Mouse (Mus musculus): ENCODE data around the gene Gm614. TPM values are rescaled to one million over a fixed set of nuclear protein-coding genes. Genes with fewer than 3 reads are reported as not detected.

Gene Gm614
- polyA plus RNA-seq (2014; fragmentation: Nextera tagmentation; extraction: Ambion mirVana) = not detected in 2 replicates

GRCm38 (mm10) chrX:101263892-101264291 is at the start of gene Gm614:
Gene Gm614, minus strand, starts transcription at chrX:101263992.
- 85% methylated on average over 1 of the region's 1 CpGs for whole genome bisulfite sequencing
- H3K27ac ChIP-seq (ENCODE audit: low read depth, low read length) = no peak within 1 kb of the TSS
- no peak within 1 kb of the TSS for H3K9ac ChIP-seq (ENCODE audit: low read length)
- no peak within 1 kb of the TSS for H3K4me3 ChIP-seq (ENCODE audit: low read depth, low read length)
- H3K4me2 ChIP-seq = no peak within 1 kb of the TSS
- H3K4me1 ChIP-seq (ENCODE audit: control insufficient read depth, insufficient read depth, low read length) = peaks cover 3% of the 10 kb centered on the region
- H3K9me3 ChIP-seq (ENCODE audit: control insufficient read depth, low read length) = no peaks in the 10 kb centered on the region
- H3K27me3 ChIP-seq (ENCODE audit: control insufficient read depth, insufficient read depth, low read length) = no peaks in the 10 kb centered on the region
- ATAC-seq (ENCODE audit: low FRiP score) (no peak), DNase-seq (ENCODE audit: low spot score, missing footprints) (no peak)
- H3K36me3 ChIP-seq (ENCODE audit: control insufficient read depth, insufficient read depth, low read length) = no peaks in the 10 kb centered on the region

GRCm38 (mm10) chrX:101309299-101309698 is 45.5 kb upstream of the Gm614 start:
- no peaks in the 10 kb centered on the region for H3K36me3 ChIP-seq (ENCODE audit: control insufficient read depth, insufficient read depth, low read length)
- H3K27me3 ChIP-seq (ENCODE audit: control insufficient read depth, insufficient read depth, low read length) = no peaks in the 10 kb centered on the region; the same call in 1 of the 2 replicates
- H3K27ac ChIP-seq (ENCODE audit: low read depth, low read length) = no peak overlapping the region
- no peak overlapping the region for H3K9ac ChIP-seq (ENCODE audit: low read length)
- ATAC-seq (ENCODE audit: low FRiP score) (no peak), DNase-seq (ENCODE audit: low spot score, missing footprints) (no peak)
- no peak overlapping the region for H3K4me3 ChIP-seq (ENCODE audit: low read depth, low read length)
- peaks cover 5% of the 10 kb centered on the region for H3K4me1 ChIP-seq (ENCODE audit: control insufficient read depth, insufficient read depth, low read length)
- H3K4me2 ChIP-seq = no peak overlapping the region
- H3K9me3 ChIP-seq (ENCODE audit: control insufficient read depth, low read length) = no peaks in the 10 kb centered on the region
- 93% methylated on average over 5 of the region's 5 CpGs for WGBS

DNA sequence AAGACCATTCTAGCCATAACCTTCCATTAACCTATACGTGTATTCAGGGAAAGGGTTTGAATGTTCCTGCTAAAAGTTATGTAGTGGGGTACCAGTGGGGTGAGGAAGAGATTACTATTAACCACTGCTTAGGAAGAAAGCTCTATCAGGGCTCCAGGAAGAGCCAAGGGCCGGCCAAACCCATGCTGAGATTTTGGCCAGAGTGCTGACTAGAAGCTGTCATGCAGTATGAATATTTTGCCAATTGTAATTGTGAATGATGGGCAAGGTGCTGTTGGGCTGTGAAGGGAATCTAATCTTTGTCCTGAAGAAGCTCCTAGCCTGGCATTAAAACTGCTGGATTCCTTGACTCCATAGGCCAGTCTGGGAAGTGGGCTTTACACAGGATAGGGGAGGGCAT is 40.9 kb upstream of the Gm614 start:
- Histone ChIP-seq H3K4me3 (ENCODE audit: low read depth, low read length) (no peak overlapping the region), H3K36me3 (ENCODE audit: control insufficient read depth, insufficient read depth, low read length) (no peaks in the 10 kb centered on the region), H3K27me3 (ENCODE audit: control insufficient read depth, insufficient read depth, low read length) (0 out of 2 replicates have a peak, but pooled peaks cover 4% of the 10 kb centered on the region), H3K9ac (ENCODE audit: low read length) (no peak overlapping the region), H3K4me1 (ENCODE audit: control insufficient read depth, insufficient read depth, low read length) (peaks cover 20% of the 10 kb centered on the region), H3K9me3 (ENCODE audit: control insufficient read depth, low read length) (no peaks in the 10 kb centered on the region), H3K4me2 (no peak overlapping the region), H3K27ac (ENCODE audit: low read depth, low read length) (no peak overlapping the region)
- WGBS = 29% methylated on average over 2 of the region's 2 CpGs
- DNase-seq (ENCODE audit: low spot score, missing footprints) = no peak
- ATAC-seq (ENCODE audit: low FRiP score) = no peak

DNA sequence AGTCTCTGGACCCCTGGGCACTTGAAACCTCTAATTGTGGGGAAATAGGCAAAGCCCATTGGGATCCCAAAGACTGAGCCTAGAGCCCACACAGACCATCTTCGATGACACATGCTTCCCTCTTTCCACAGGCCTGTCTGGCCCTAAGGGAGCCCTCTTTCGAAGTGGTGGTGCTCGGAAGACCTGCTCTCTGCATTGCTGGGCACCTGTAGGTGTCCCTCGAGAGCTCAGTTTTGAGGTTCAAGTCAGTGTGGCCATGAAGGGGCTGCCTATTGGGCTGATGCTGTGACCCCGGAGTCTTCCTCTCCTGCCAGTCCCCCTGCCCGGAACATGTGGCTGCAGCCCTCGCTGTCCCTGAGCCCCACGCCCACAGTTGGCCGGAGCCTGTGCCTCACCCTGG is 37.9 kb upstream of the Gm614 start:
- ATAC-seq (ENCODE audit: low FRiP score) (no peak), DNase-seq (ENCODE audit: low spot score, missing footprints) (no peak)
- peak overlapping the region; percentile 47 for H3K4me2 ChIP-seq
- no peak overlapping the region for H3K9ac ChIP-seq (ENCODE audit: low read length)
- H3K27me3 ChIP-seq (ENCODE audit: control insufficient read depth, insufficient read depth, low read length) = 0 out of 2 replicates have a peak, but pooled peaks cover 4% of the 10 kb centered on the region
- peaks cover 20% of the 10 kb centered on the region for H3K4me1 ChIP-seq (ENCODE audit: control insufficient read depth, insufficient read depth, low read length)
- H3K36me3 ChIP-seq (ENCODE audit: control insufficient read depth, insufficient read depth, low read length) = no peaks in the 10 kb centered on the region
- no peaks in the 10 kb centered on the region for H3K9me3 ChIP-seq (ENCODE audit: control insufficient read depth, low read length)
- WGBS = 69% methylated on average over 9 of the region's 9 CpGs
- no peak overlapping the region for H3K27ac ChIP-seq (ENCODE audit: low read depth, low read length)
- H3K4me3 ChIP-seq (ENCODE audit: low read depth, low read length) = no peak overlapping the region

DNA sequence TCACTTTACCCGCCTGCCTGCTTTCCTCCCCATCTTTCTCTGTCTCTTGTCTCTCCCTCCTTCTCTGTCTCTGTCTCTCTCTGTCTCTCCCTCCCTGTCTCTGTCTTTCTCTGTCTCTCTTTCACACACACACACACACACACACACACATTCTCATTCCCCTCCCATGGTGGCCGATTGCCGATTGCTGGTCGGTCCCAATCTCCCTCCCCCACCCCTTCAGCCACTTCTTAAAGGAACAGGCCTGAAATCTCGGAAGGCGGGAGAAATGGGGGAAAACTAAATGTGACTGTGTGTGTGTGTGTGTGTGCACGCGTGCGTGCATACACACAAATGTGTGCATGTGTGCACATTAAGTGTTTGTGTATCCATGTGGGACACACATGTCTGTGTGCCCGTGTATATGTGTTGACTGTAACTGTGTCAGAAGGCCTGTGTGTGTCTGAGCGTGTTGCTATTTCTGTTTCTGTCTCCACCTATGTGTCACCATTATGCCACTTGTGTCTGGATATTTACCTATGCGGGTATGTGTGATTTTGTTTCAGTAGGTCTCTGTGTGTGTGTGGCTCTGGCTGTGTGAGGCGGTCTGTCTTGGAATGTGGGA is 36.7 kb upstream of the Gm614 start:
- Histone ChIP-seq H3K9ac (ENCODE audit: low read length) (peak overlapping the region; percentile 48), H3K4me2 (peak overlapping the region; percentile 47), H3K27ac (ENCODE audit: low read depth, low read length) (peak overlapping the region; percentile 25; the same call in 1 of the 2 replicates), H3K4me3 (ENCODE audit: low read depth, low read length) (peak overlapping the region; percentile 38), H3K9me3 (ENCODE audit: control insufficient read depth, low read length) (no peaks in the 10 kb centered on the region), H3K4me1 (ENCODE audit: control insufficient read depth, insufficient read depth, low read length) (peaks cover 20% of the 10 kb centered on the region), H3K27me3 (ENCODE audit: control insufficient read depth, insufficient read depth, low read length) (0 out of 2 replicates have a peak, but pooled peaks cover 4% of the 10 kb centered on the region), H3K36me3 (ENCODE audit: control insufficient read depth, insufficient read depth, low read length) (no peaks in the 10 kb centered on the region)
- ATAC-seq (ENCODE audit: low FRiP score) (peak; percentile 66), DNase-seq (ENCODE audit: low spot score, missing footprints) (peak; percentile 88)
- WGBS = 25% methylated on average over 12 of the region's 13 CpGs

DNA sequence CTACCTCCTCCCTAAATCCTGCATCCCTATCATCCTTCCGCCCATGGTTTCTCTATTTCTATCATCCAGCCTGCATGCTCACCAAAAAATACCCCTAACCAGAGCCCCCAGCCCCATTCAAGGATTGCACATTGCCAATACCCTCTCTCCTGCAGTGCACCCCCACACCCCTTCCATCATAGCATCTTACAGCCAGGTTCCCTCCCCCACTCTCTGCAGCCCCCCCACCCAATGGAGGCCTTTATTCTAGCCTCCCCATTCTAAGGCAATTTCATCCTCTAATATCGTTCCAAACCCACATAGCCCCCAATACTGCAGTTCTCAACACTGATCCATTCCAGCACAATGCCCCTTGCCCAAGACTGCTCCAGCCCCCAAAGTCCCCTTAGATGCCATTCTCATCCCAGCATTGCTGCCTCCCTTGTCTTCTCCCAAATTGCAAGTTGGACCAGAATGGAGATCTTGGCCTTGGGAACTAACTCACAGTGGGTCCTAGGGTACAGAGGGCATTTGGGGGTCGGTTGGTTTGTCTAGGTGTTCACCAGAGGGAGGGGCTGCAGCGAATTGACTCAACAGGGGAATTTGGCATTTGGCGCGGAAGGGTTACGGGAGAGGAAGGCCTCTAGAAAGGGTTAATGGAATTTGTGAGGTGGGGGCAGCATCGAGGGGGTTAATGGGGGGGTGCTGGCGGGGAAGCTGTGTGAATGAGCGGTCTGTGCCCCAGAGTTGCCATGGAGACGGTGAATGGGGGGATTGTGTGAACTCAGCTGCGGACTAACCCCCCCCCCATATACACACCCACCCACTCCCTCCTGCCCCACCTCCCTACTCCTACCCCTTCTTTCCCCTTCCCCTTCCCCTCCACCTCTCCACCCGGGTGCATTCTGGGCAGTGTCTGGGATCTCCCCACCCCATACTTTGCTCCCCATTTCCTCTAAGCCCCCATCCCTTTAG is 36.0 kb upstream of the Gm614 start:
- peak overlapping the region; percentile 47 for H3K4me2 ChIP-seq
- no peaks in the 10 kb centered on the region for H3K36me3 ChIP-seq (ENCODE audit: control insufficient read depth, insufficient read depth, low read length)
- 38% methylated on average over 6 of the region's 13 CpGs for WGBS
- peaks cover 20% of the 10 kb centered on the region for H3K4me1 ChIP-seq (ENCODE audit: control insufficient read depth, insufficient read depth, low read length)
- H3K27ac ChIP-seq (ENCODE audit: low read depth, low read length) = peak overlapping the region; percentile 35; the same call in 1 of the 2 replicates
- peak overlapping the region; percentile 61 for H3K9ac ChIP-seq (ENCODE audit: low read length)
- ATAC-seq (ENCODE audit: low FRiP score) = peak; percentile 83
- DNase-seq (ENCODE audit: low spot score, missing footprints) = peak; percentile 91
- no peaks in the 10 kb centered on the region for H3K9me3 ChIP-seq (ENCODE audit: control insufficient read depth, low read length)
- 0 out of 2 replicates have a peak, but pooled peaks cover 4% of the 10 kb centered on the region for H3K27me3 ChIP-seq (ENCODE audit: control insufficient read depth, insufficient read depth, low read length)
- H3K4me3 ChIP-seq (ENCODE audit: low read depth, low read length) = peak overlapping the region; percentile 38

DNA sequence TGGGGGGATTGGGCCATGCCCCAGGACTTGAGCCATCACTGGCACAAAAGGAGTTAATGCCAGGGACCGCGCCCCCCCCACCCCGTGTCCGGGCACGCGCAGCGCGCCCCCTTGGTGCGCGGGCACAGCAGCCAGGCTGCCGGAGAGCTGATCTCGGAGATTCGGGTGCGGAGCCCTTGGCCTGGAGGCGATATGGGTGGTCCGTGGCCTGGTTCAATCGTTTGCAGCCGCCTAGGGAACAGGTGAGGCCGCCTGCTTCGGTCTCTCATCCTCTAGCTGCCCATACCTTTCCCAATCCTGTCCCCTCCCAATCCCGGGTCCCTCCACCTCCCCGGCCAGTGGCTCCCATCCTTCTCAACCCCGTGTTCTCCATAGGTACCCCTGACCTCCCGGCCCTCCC is 35.3 kb upstream of the Gm614 start, which contains the start of gene Nlgn3:
TSS of gene Nlgn3 (plus strand) at position 114 of the 400 bp plus-strand sequence.
- H3K4me3 ChIP-seq (ENCODE audit: low read depth, low read length) = peak within 1 kb of the TSS; percentile 38
- peak within 1 kb of the TSS; percentile 61 for H3K9ac ChIP-seq (ENCODE audit: low read length)
- DNase-seq (ENCODE audit: low spot score, missing footprints) (peak; percentile 88), ATAC-seq (ENCODE audit: low FRiP score) (peak; percentile 13)
- H3K27me3 ChIP-seq (ENCODE audit: control insufficient read depth, insufficient read depth, low read length) = 0 out of 2 replicates have a peak, but pooled peaks cover 4% of the 10 kb centered on the region
- H3K36me3 ChIP-seq (ENCODE audit: control insufficient read depth, insufficient read depth, low read length) = no peaks in the 10 kb centered on the region
- peak within 1 kb of the TSS; percentile 35; the same call in 1 of the 2 replicates for H3K27ac ChIP-seq (ENCODE audit: low read depth, low read length)
- H3K4me2 ChIP-seq = peak within 1 kb of the TSS; percentile 47
- H3K4me1 ChIP-seq (ENCODE audit: control insufficient read depth, insufficient read depth, low read length) = peaks cover 17% of the 10 kb centered on the region
- no peaks in the 10 kb centered on the region for H3K9me3 ChIP-seq (ENCODE audit: control insufficient read depth, low read length)
- 27% methylated on average over 24 of the region's 24 CpGs for WGBS

- Histone ChIP-seq H3K4me2 (no peak overlapping the region), H3K9me3 (ENCODE audit: control insufficient read depth, low read length) (no peaks in the 10 kb centered on the region), H3K4me3 (ENCODE audit: low read depth, low read length) (no peak overlapping the region), H3K9ac (ENCODE audit: low read length) (no peak overlapping the region), H3K4me1 (ENCODE audit: control insufficient read depth, insufficient read depth, low read length) (no peaks in the 10 kb centered on the region), H3K27ac (ENCODE audit: low read depth, low read length) (no peak overlapping the region), H3K27me3 (ENCODE audit: control insufficient read depth, insufficient read depth, low read length) (no peaks in the 10 kb centered on the region; the same call in 1 of the 2 replicates), H3K36me3 (ENCODE audit: control insufficient read depth, insufficient read depth, low read length) (no peaks in the 10 kb centered on the region; the same call in 1 of the 2 replicates)
- WGBS = 90% methylated on average over 10 of the region's 10 CpGs
- ATAC-seq (ENCODE audit: low FRiP score) (no peak), DNase-seq (ENCODE audit: low spot score, missing footprints) (no peak)
Observed at GRCm38 (mm10) chrX:101290111-101290510, 26.3 kb upstream of the Gm614 start.

All from midbrain, embryonic 11.5 days (tissue).